Mouse (Mus musculus) CH12.LX (cell line): ENCODE results near the gene Npepps. TPM values are rescaled to one million over a fixed set of nuclear protein-coding genes. Genes with fewer than 3 reads are reported as not detected.
"Not testable (repeated sequence)": the region's sequence is repeated elsewhere in the genome, so short reads cannot be mapped to it uniquely, and the experiment has no call there.

Experiments
- DNase-seq: peaks from one replicate; pipeline ENCODE4 v3.0.0-alpha.2; 2013; ENCODE audit errors: extremely low read depth
- H3K27ac ChIP-seq: 2 replicates; pipeline ENCODE4 v1.5.1; 2012; ENCODE audit warnings: low read depth, mild to moderate bottlenecking, control low read depth, moderate library complexity; ENCODE audit not compliant: insufficient read depth
- H3K27me3 ChIP-seq: replicated peaks from 2 replicates; pipeline ENCODE3; 2012; ENCODE audit warnings: inconsistent platforms
- H3K36me3 ChIP-seq, 2 experiments: replicated peaks in 1 of 2; 2 replicates each; pipeline versions ENCODE3 to v1.6.1; 2012; ENCODE audit warnings: inconsistent platforms in 1 of 2, low read length in 1 of 2, mild to moderate bottlenecking in 1 of 2, mixed read lengths in 1 of 2, moderate library complexity in 1 of 2; ENCODE audit not compliant: control insufficient read depth in 1 of 2, insufficient read depth in 1 of 2
- H3K4me1 ChIP-seq, 2 experiments: 2 replicates each; pipeline ENCODE4 v1.6.1; 2012; ENCODE audit warnings: inconsistent platforms in 1 of 2, moderate library complexity in 1 of 2; ENCODE audit not compliant: insufficient read depth in 2 of 2, control insufficient read depth in 1 of 2
- H3K4me2 ChIP-seq: 2 replicates; pipeline ENCODE4 v1.6.1; 2012; ENCODE audit warnings: low read depth, mild to moderate bottlenecking, control low read depth; ENCODE audit not compliant: poor library complexity, insufficient read depth, severe bottlenecking
- H3K4me3 ChIP-seq, 3 experiments: fragments of 150-350 bp in 1 of 3; sonication (generic) in 1 of 3; replicated peaks in 1 of 3; 2 replicates each; pipeline versions ENCODE3 to v1.5.1; 2011 to 2012; ENCODE audit warnings: low read depth in 2 of 3, low read length in 2 of 3, mild to moderate bottlenecking in 2 of 3, moderate library complexity in 2 of 3, control low read depth in 1 of 3, improper control_type of control experiment in 1 of 3, inconsistent platforms in 1 of 3, mixed read lengths in 1 of 3; ENCODE audit not compliant: poor library complexity in 1 of 3
- H3K79me2 ChIP-seq: replicated peaks from 2 replicates; pipeline ENCODE4 v1.6.1; 2012; ENCODE audit warnings: mild to moderate bottlenecking, moderate library complexity; ENCODE audit not compliant: control insufficient read depth, poor library complexity, insufficient read depth, severe bottlenecking; ENCODE audit errors: extremely low read depth
- H3K9ac ChIP-seq: 2 replicates; pipeline ENCODE4 v1.6.1; 2012; ENCODE audit warnings: low read depth, mild to moderate bottlenecking, control low read depth, moderate library complexity; ENCODE audit not compliant: insufficient read depth
- H3K9me3 ChIP-seq: replicated peaks from 2 replicates; pipeline ENCODE3; 2012; ENCODE audit warnings: low read length, inconsistent platforms, mixed read lengths
- BHLHE40 ChIP-seq: IDR thresholded peaks from 2 replicates; pipeline ENCODE4 v1.6.1; 2011; ENCODE audit warnings: mild to moderate bottlenecking, low read depth, low read length, improper control_type of control experiment
- CTCF ChIP-seq, 2 experiments: IDR thresholded peaks in 1 of 2; conservative IDR thresholded peaks in 1 of 2; 2 replicates each; pipeline ENCODE4 v1.5.1; 2011 to 2012; ENCODE audit warnings: low read depth in 2 of 2, low read length in 2 of 2, improper control_type of control experiment in 1 of 2, inconsistent platforms in 1 of 2, mild to moderate bottlenecking in 1 of 2, moderate library complexity in 1 of 2
- JUN ChIP-seq: IDR thresholded peaks from 2 replicates; pipeline ENCODE4 v1.6.1; 2011; ENCODE audit warnings: low read depth, mild to moderate bottlenecking, low read length, improper control_type of control experiment, moderate library complexity; ENCODE audit not compliant: insufficient read depth
- JUND ChIP-seq: conservative IDR thresholded peaks from 2 replicates; pipeline ENCODE4 v1.6.1; 2011; ENCODE audit warnings: low read depth, low read length, improper control_type of control experiment
- MEF2A ChIP-seq: IDR thresholded peaks from 2 replicates; pipeline ENCODE4 v1.6.1; 2014; ENCODE audit warnings: low read depth, mild to moderate bottlenecking, inconsistent platforms, low read length, improper control_type of control experiment, borderline replicate concordance
- MYC ChIP-seq: IDR thresholded peaks from 2 replicates; pipeline ENCODE4 v1.6.1; 2011; ENCODE audit warnings: low read depth, mild to moderate bottlenecking, improper control_type of control experiment, low read length
- NELFE ChIP-seq: IDR thresholded peaks from 2 replicates; pipeline ENCODE4 v1.6.1; 2011; ENCODE audit warnings: low read depth, low read length, improper control_type of control experiment
- PAX5 ChIP-seq: IDR thresholded peaks from 2 replicates; pipeline ENCODE4 v1.6.1; 2012; ENCODE audit warnings: low read length, inconsistent platforms, mixed read lengths
- RAD21 ChIP-seq: IDR thresholded peaks from 2 replicates; pipeline ENCODE4 v1.6.1; 2011; ENCODE audit warnings: low read depth, mild to moderate bottlenecking, low read length, improper control_type of control experiment, moderate library complexity
- SMC3 ChIP-seq: IDR thresholded peaks from 2 replicates; pipeline ENCODE4 v1.6.1; 2011; ENCODE audit warnings: low read depth, low read length, improper control_type of control experiment
- UBTF ChIP-seq: IDR thresholded peaks from 2 replicates; pipeline ENCODE4 v1.6.1; 2012; ENCODE audit warnings: low read depth, mild to moderate bottlenecking, inconsistent platforms, low read length, improper control_type of control experiment, moderate library complexity
- USF1 ChIP-seq: IDR thresholded peaks from 2 replicates; pipeline ENCODE4 v1.6.1; 2014; ENCODE audit warnings: low read depth, mild to moderate bottlenecking, inconsistent platforms, low read length, improper control_type of control experiment
- ZC3H11A ChIP-seq: IDR thresholded peaks from 2 replicates; pipeline ENCODE4 v1.6.1; 2012; ENCODE audit warnings: low read depth, mild to moderate bottlenecking, inconsistent platforms, low read length, improper control_type of control experiment
- dilution Hi-C: fragments of 300-500 bp; cut with MboI; formaldehyde crosslinking; loops from 2 replicates; pipeline ENCODE4 v1.14.3; 2020; ENCODE audit warnings: low sequenced_read_pairs; ENCODE audit not compliant: extremely low pct_unique_long_range_greater_than_20kb, extremely low pct_ligation_motif_present
- in situ Hi-C: fragments of 300-500 bp; cut with MboI; formaldehyde crosslinking; loops from 3 replicates; pipeline ENCODE4 v1.14.3; 2019; ENCODE audit warnings: low sequenced_read_pairs, low pct_ligation_motif_present, low pct_unique_long_range_greater_than_20kb, mixed read lengths
- polyA plus RNA-seq: library from polyadenylated mRNA; unstranded; fragments of >175 nt; gene quantifications from 2 replicates; pipeline ENCODE4 v1.2.1, GENCODE M21; 2012; ENCODE audit warnings: low read depth; ENCODE audit not compliant: insufficient read length
- total RNA-seq, 2 experiments: library from RNA; depleted of rRNA; stranded (reverse); fragments of 300-350 nt in 1 of 2; fragments of >200 nt in 1 of 2; gene quantifications; 2 replicates each; pipeline ENCODE4 v1.2.3; 2012 to 2014

Npepps gene
- total and polyA plus RNA-seq, 3 experiments: 29.8 to 50.8 (median 42.5) TPM

GRCm38 (mm10) chr11:97272835-97273234, 7.6 kb downstream of the Npepps start:
- Histone ChIP-seq H3K4me1 (peaks cover 4 to 49% of the 10 kb centered on the region in 2 experiments), H3K9ac (no peak overlapping the region)
- dilution Hi-C loops: no loop called here

GRCm38 (mm10) chr11:97270004-97270403, 10.4 kb downstream of the Npepps start:
- dilution Hi-C loops, in situ Hi-C loops, H3K4me3 ChIP-seq, H3K4me2 ChIP-seq, H3K27ac ChIP-seq, H3K9ac ChIP-seq, H3K9me3 ChIP-seq, H3K27me3 ChIP-seq, DNase-seq: not testable (repeated sequence)
- peaks cover 6 to 39% of the 10 kb centered on the region in 2 experiments; a peak in 3 of 4 replicates for H3K4me1 ChIP-seq
- peaks cover 7 to 21% of the 10 kb centered on the region in 2 experiments for H3K36me3 ChIP-seq
- TF ChIP-seq SMC3: peak; percentile 31; the same call in 1 of the 2 replicates
- peak; percentile 2 for TF ChIP-seq RAD21
- TF ChIP-seq CTCF (conservative IDR thresholded peaks at IDR 0.05 in 1 of 2, IDR thresholded peaks at IDR 0.05 in 1 of 2; ENCODE audit: low read depth in 2 of 2, low read length in 2 of 2): peak in 1 of 2 experiments; percentile 65; a peak in 2 of 4 replicates
- peaks cover 69% of the 10 kb centered on the region for H3K79me2 ChIP-seq

More at GRCm38 (mm10) chr11:97272835-97273234, 7.6 kb downstream of the Npepps start:
- TF ChIP-seq JUN (no peak), ZC3H11A (no peak), MYC (no peak), USF1 (no peak), BHLHE40 (no peak), NELFE (no peak), CTCF (conservative IDR thresholded peaks at IDR 0.05 in 1 of 2, IDR thresholded peaks at IDR 0.05 in 1 of 2; ENCODE audit: low read depth in 2 of 2, low read length in 2 of 2) (no peak), PAX5 (no peak), UBTF (no peak)
- TF ChIP-seq, all 38 proteins: peak for 0
- no peaks in the 10 kb centered on the region for H3K27me3 ChIP-seq
- no peak overlapping the region for H3K4me2 ChIP-seq
- no peak for DNase-seq
- peaks cover 0 to 5% of the 10 kb centered on the region in 2 experiments for H3K36me3 ChIP-seq
- no peak overlapping the region for H3K27ac ChIP-seq
- no peak overlapping the region for H3K4me3 ChIP-seq
- H3K79me2 ChIP-seq: peaks cover 89% of the 10 kb centered on the region
- in situ Hi-C loops: no loop called here
- no peaks in the 10 kb centered on the region for H3K9me3 ChIP-seq

GRCm38 (mm10) chr11:97266544-97266943, 13.9 kb downstream of the Npepps start:
- H3K36me3 ChIP-seq: peaks cover 12 to 38% of the 10 kb centered on the region in 2 experiments
- H3K27ac ChIP-seq, H3K4me3 ChIP-seq, DNase-seq, H3K9ac ChIP-seq, H3K4me2 ChIP-seq, H3K9me3 ChIP-seq, dilution Hi-C loops, H3K27me3 ChIP-seq, in situ Hi-C loops: not testable (repeated sequence)
- H3K79me2 ChIP-seq: peaks cover 44% of the 10 kb centered on the region
- peaks cover 6 to 23% of the 10 kb centered on the region in 2 experiments; a peak in 3 of 4 replicates for H3K4me1 ChIP-seq
- TF ChIP-seq JUN (peak; percentile 68), MEF2A (peak; percentile 78), JUND (peak; percentile 64; the same call in 1 of the 2 replicates)
